Mouse (Mus musculus) embryo, embryonic 9.5 days (tissue): ENCODE measurements at regions not wholly inside any gene's neighbourhood (a gene's known extent, or its start where the extent isn't known, plus 50 kb on each side); places are given as distances from the start of the nearest gene placed in this dataset.

ENCODE experiments used
- DNase-seq: peaks from one replicate; pipeline ENCODE4 v3.0.0-alpha.2; 2017; ENCODE audit errors: extremely low spot score

DNA sequence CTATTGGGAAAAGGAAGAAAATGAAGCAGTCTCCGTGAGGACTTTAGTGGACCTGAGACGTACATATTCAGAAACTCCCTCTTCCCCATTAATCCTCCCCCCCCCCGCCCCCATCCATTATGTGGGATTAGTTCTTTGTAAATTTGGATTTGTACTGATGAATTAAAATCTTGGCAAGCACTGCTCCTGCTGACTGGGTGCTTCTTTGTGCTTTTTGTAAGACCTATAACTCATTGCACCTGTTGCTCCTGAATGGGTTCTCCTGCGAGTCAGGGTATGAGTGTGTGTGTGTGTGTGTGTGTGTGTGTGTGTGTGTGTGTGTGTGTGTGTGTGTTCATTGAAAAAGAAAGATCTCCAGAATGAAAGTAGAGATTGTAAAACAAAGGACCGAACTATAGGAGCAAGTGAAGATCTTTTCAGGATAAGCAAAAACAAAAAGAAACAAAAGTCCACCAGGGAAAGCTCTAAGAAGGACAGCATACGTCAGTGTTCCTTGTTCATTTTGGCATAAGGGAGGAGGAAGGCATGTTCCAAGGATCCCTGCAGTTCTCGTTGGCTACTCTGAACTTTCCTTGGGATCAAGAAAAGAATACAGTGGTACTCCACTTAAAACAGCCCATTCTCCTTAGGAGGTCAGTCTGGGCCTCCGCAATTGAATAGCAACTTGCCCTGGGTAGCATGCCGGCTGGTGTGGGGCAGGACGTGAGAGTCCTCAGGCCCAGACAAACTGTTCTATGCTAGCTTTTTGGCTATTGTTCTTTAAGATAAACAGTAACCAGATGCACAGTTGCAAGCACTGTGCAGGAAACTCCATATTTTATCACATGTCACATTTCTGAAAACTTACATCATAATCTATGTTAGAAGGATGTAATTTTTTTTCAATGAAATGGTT is 131.9 kb upstream of the Zfp462 start:
- DNase-seq: no peak

DNA sequence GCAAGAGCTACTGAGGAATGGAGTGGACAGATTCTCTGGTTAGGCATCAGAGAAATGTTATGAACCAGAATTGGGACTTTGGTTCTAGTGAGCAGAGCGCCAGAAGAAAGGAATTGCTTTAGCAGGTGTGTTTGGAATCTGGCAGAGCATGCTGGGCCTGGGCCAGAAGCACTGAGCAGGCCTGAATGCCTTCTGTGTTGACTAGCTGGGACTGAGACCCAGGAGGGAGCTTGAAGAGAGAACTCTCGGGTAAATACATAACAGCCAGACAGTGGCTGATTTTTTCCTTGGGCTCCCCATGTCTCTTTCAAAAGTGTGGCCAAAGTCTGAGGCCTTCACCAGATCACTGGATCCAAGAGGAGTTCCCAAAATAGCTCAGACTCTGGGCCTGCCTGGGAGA is 107.5 kb upstream of the Zfp462 start:
- DNase-seq: no peak

DNA sequence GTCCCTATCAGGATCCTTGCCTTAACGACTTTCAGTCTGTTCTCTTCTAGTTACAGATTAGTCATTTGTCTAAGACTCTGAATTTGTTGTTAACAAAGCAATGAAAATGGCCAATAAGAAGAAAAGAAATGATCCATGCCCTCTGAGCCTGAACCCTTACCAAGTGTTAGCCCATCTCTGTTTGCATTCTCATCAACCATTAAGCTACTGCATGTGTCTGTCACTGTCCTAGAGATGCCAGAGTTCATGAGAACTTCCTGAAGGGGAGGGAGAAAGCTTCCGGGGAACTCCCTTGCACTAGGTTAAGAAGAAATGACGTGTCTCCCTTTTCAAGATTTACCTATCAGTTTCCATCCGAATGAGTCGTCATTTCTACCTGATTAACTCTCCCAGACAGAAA is 106.7 kb upstream of the Zfp462 start:
- no peak for DNase-seq

DNA sequence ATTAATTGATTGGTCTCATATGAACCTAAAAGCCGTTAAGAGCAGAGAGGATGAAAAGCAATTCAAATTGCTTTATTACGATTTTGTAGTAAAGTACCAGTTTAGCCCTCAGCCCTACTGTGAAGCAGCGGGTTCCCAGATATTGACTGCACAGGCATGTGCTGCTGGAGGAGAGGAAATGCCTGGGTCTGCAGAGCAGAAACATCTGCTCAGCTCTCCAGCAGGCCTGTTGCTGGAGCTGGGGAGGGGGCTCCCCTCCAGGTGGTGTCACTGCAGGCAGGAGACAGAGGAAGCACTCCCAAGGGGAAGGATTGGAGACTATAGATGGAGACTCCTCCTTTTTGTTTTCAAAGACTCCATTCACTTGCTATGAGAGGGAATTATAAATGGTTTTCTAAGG is 106.1 kb upstream of the Zfp462 start:
- DNase-seq: no peak

DNA sequence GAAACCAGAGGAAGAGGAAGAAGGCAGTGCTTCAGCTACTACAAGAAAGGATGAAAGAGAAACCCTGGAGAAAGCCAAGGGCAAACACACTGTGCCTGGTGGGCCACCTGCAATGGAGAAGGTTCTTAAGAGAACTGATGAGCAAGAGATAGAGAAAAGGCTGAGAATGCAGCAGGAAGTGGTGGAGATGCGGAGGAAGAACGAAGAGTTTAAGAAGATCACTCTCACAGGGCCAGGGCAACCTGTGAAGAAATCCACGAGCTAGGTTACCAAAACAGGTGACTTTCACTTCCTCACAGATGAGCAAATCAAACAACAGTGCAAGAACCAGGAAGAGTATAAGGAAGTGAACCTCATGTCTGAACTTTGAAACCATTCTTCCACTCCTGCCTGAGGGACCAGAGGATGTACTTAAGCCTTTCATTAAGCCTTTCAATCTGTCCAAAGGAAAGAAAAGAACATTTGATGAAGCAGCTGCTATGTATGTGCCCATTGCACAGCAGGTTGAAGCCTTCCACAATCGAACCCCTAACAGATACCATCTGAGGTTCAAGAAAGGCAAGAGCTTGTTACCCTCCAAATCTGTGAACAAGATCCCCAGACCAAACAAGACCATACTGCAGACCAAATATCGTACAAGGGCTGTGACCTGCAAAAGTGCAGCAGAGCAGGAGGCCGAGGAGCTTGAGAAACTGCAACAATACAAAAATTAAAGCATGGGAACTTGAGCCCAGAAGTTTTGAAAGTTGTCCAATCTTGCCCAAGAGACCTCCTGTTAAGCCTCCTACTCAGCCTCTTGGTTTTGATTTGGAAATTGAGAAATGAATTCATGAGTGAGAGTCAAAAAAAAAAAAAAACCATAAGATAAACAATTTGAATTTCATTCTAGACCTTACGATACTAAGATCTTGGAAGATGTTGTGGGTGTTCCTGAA is 91.6 kb upstream of the Zfp462 start:
- no peak for DNase-seq

DNA sequence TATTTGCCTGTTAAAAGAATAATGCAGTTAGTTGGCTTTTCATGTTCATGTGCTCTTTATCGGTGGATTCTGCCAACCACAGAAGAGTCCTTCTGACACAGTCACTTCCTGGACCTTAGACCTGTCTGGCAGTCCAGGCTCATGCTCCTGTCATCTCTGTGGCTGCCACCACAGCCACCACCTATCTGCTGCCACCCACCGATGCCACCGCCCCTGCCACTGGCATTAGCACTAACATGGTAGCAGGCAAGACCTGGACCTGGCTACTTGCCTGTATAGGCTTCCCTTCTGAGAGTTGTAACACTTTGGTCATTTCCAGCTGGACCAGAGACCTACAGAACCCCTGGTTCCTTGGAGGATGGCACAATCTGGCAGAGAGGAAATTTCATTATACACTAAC is 86.2 kb upstream of the Zfp462 start:
- no peak for DNase-seq

DNA sequence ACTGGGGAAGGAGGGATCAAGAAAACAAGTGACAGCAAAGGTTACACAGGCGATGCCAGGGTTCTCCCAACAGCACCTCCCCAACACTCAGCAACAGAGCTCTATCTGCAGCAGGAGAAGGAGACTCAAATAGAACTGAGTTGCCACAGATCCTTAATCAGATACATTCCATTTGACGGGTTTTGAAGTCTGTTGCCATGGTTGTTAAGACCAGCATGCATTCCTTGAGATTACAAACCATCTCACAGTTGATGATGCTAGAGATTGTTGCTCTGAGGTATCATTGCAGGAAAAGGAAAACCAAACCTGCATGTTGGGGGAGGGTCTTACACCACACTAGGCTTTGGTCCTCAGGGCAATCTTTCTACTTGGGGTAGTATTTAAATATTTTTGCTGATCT is 78.8 kb upstream of the Zfp462 start:
- no peak for DNase-seq

DNA sequence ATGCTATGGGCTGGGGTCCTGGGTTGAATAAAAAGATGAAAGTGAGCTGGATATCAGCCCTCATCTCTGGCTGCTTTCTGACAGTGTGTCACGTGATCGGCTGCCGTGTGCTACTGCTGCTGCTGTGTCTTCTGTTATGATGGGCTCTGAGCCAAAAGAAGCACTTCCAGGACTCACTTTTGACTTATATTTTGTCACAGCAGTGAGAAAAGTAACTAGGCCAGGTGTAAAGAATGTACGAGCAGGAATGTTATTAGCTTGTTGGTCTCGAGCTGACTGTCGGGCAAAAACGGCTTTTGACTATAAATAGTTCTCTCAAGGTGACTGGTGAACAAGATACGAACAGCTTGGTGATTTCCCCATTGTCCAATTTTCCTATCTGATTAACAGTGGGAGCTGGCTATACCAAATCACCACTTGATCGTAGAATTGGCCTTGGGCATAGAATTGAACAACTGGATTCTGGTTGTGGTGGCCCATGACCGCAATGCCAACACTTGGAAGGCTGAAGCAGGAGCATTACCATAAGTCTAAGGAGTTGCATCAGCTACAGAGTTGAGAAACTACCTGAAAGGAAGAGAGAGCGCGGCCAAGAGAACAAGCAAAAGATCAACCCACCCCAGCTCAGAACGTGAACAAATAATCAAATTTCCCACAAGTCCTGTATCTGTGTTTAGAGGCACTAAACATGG is 70.6 kb upstream of the Zfp462 start:
- DNase-seq: no peak

DNA sequence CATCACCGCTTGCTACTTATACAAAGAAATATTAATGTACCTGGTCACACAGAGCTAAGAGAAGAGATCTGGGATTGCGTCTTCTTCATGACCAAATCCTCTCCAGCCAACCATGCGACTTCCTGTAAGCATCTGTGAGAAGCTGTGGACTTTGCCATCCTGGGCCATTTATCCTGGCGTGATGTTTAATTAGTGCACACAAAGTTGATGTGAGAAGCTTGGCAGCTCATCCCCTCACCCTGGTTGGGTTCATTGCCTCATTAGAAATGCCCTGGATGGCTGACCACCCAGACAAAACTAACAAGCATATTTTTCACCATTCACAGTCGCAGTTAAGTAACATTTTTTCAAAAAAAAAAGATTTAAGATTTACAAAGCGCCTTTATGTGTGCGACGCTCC is 69.3 kb upstream of the Zfp462 start:
- no peak for DNase-seq

DNA sequence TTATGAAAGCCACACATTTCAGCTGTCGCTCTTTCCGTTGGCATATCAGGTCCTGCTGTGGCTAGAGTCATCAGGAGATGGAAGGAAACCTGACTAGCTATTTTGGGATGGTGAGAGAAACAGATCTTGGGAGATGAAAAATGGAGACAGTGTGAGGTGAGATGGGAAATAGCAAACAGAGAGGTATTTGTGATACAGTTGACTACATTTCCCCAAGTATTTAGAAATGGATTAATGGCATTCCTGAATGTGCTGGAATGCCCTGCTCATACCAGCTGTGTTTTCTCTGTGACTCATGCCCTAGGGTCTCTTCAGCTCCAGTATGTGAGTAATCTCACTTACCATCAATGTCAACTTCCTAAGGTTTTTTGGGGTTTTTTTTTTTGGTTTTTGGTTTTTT is 67.5 kb upstream of the Zfp462 start:
- no peak for DNase-seq

DNA sequence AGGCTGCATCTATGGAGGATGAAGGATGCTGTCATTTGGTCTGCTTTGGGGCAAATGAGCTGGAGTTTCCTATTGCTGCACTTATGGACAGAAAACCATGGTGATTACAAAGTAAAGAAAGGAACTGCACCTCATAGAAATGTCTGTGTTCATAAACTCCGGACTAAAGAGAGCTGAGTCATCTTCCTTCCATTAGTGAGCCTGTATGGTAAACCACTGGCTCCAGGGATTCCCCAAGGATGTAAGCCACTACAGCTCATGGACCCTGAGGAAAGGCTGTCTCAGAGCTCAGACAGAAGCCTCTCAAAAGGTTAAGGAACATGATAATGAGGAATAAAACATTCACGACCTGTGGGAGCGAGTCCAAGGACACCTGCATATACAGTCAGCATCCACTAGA is 66.3 kb upstream of the Zfp462 start:
- DNase-seq: no peak

DNA sequence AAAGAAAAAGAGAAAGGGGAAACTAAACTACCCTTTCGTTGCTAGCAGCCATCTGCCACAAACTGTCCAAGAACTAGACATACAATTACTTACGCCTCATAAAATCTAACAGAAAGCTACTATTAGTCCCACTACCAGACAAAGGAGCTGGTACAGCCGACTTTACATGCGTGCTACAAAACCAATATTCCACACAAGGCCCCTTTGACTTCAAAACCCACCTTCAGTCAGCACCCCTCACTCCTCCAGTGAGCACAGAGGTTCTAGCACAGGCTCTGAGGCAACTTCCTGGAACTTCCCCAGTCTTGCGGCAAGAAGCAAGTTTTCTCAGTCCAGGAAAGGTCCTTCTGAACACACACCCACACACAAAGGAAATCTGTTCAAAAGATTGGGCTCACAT is 51.6 kb upstream of the Zfp462 start:
- DNase-seq: no peak
